Mouse (Mus musculus) large intestine, adult 2 months (tissue): ENCODE data around the gene Uqcc3. TPM values are rescaled to one million over a fixed set of nuclear protein-coding genes. Genes with fewer than 3 reads are reported as not detected.

Source experiments
- polyA plus RNA-seq: library from polyadenylated mRNA; depleted of rRNA; stranded (reverse); fragments of >200 nt; gene quantifications from 2 replicates; pipeline ENCODE4 v1.2.3, GENCODE M21; 2012; rRNA removed

Gene Uqcc3
- polyA plus RNA-seq, 1 experiment, result 19.7 TPM

Other genes with a start within 250 kb of the Uqcc3 start
- 2.7 and 3.2 TPM in 2 replicates for gene Chrm1, start 217.1 kb downstream of the Uqcc3 start, polyA plus RNA-seq
- gene Slc3a2, start 157.6 kb downstream of the Uqcc3 start, polyA plus RNA-seq, result 194 and 323 TPM in 2 replicates
- 33.3 and 39.9 TPM in 2 replicates for gene Wdr74, start 145.1 kb downstream of the Uqcc3 start, polyA plus RNA-seq
- not detected in 2 replicates for gene 1700092M07Rik, start 140.2 kb downstream of the Uqcc3 start, polyA plus RNA-seq
- gene Stx5a, start 139.5 kb downstream of the Uqcc3 start, polyA plus RNA-seq, result 71.7 and 97.3 TPM in 2 replicates
- gene Nxf1, start 123.8 kb downstream of the Uqcc3 start, polyA plus RNA-seq, result 79.1 and 92.6 TPM in 2 replicates
- 107 and 131 TPM in 2 replicates for gene Tmem223, start 109.9 kb downstream of the Uqcc3 start, polyA plus RNA-seq
- 107 and 122 TPM in 2 replicates for gene Tmem179b, start 106.5 kb downstream of the Uqcc3 start, polyA plus RNA-seq
- gene Taf6l, start 94.5 kb downstream of the Uqcc3 start, polyA plus RNA-seq, result 7.8 and 8.1 TPM in 2 replicates
- gene Polr2g, start 82.3 kb downstream of the Uqcc3 start, polyA plus RNA-seq, result 46.2 and 53.1 TPM in 2 replicates
- gene Zbtb3, start 78.4 kb downstream of the Uqcc3 start, polyA plus RNA-seq, result 1.8 TPM in 2 replicates
- 14.8 and 23.6 TPM in 2 replicates for gene Ttc9c, start 61.6 kb downstream of the Uqcc3 start, polyA plus RNA-seq
- 16.3 and 21.8 TPM in 2 replicates for gene Hnrnpul2, start 60.9 kb downstream of the Uqcc3 start, polyA plus RNA-seq
- gene AC129217.1, start 51.1 kb downstream of the Uqcc3 start, polyA plus RNA-seq, result 2.4 and 4.4 TPM in 2 replicates
- 79.8 and 82.1 TPM in 2 replicates for gene Bscl2, start 43.5 kb downstream of the Uqcc3 start, polyA plus RNA-seq
- 1.4 and 1.6 TPM in 2 replicates for gene Gng3, start 41.7 kb downstream of the Uqcc3 start, polyA plus RNA-seq
- 0.74 and 0.84 TPM in 2 replicates for gene Lrrn4cl, start 30.2 kb downstream of the Uqcc3 start, polyA plus RNA-seq
- 82.6 and 86.1 TPM in 2 replicates for gene Ubxn1, start 9.4 kb downstream of the Uqcc3 start, polyA plus RNA-seq
- gene Lbhd1, start 2.8 kb upstream of the Uqcc3 start, polyA plus RNA-seq, result 2.2 and 2.3 TPM in 2 replicates
- gene Gm49403, start 3.0 kb upstream of the Uqcc3 start, polyA plus RNA-seq, result not detected in 2 replicates
- 17.7 and 21.0 TPM in 2 replicates for gene 1810009A15Rik, start 7.9 kb upstream of the Uqcc3 start, polyA plus RNA-seq
- gene Gm49416, start 8.0 kb upstream of the Uqcc3 start, polyA plus RNA-seq, result not detected in 2 replicates
- gene Ints5, start 12.1 kb upstream of the Uqcc3 start, polyA plus RNA-seq, result 24.4 and 26.9 TPM in 2 replicates
- 104 and 157 TPM in 2 replicates for gene Ganab, start 17.1 kb upstream of the Uqcc3 start, polyA plus RNA-seq
- 66.6 and 72.2 TPM in 2 replicates for gene B3gat3, start 39.5 kb upstream of the Uqcc3 start, polyA plus RNA-seq
- gene Rom1, start 48.4 kb upstream of the Uqcc3 start, polyA plus RNA-seq, result 6.8 and 8.9 TPM in 2 replicates
- 24.3 and 32.1 TPM in 2 replicates for gene Eml3, start 48.6 kb upstream of the Uqcc3 start, polyA plus RNA-seq
- 30.6 and 32.3 TPM in 2 replicates for gene Mta2, start 61.0 kb upstream of the Uqcc3 start, polyA plus RNA-seq
- 13.6 and 18.5 TPM in 2 replicates for gene Tut1, start 72.9 kb upstream of the Uqcc3 start, polyA plus RNA-seq
- gene Eef1g, start 86.1 kb upstream of the Uqcc3 start, polyA plus RNA-seq, result 302 and 315 TPM in 2 replicates
- gene Ahnak, start 108.4 kb upstream of the Uqcc3 start, polyA plus RNA-seq, result 11.2 and 19.9 TPM in 2 replicates
- gene Scgb1a1, start 207.0 kb upstream of the Uqcc3 start, polyA plus RNA-seq, result 0.45 and 1.1 TPM in 2 replicates